Mouse (Mus musculus): ENCODE measurements around the gene 2900026A02Rik.

2900026A02Rik gene

DNA sequence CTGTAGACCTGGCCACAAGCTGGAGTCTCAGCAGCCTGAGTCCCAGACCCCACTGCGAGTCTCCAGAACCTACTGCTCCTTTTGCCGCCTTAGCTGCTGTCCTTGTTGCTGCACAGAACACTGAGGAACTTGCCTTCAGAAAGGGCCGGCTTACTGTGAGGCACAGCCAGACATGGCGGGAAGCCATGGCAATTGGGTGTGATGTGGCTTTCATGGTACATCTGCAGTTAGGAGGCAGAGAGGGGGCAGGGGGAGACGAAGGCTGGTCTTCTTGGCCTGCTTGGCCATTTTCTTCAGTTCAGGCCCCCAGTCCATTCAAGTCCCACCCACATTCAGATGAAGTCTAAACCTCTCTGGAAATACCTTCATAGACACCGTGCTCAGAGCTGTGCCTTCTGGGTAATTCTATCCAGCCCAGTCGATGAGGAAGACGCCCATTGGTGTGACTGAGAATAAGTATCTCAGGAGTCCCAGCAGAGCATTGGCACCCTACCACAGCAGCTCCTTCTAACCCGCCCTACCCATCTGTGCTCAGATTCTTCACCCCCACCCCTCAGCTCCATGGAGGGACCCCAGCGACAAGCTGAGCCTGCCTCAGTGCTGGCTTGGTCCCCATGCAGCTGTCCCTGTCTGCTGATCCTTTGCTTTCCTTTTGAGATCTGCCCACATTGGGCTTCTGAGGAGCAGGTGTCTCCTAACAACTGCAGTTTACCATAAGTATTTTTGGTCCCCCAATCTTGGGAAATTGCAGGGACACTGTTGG, 175.3 kb downstream of the 2900026A02Rik start:
- peak; percentile 39 to 73 for DNase-seq (ENCODE audit: low spot score in 2 of 2)

- DNase-seq (ENCODE audit: low spot score in 2 of 2): peak; percentile 54 to 66
These were observed 177.5 kb downstream of the 2900026A02Rik start for GRCm38 (mm10) chr5:113043531-113043930.

DNA sequence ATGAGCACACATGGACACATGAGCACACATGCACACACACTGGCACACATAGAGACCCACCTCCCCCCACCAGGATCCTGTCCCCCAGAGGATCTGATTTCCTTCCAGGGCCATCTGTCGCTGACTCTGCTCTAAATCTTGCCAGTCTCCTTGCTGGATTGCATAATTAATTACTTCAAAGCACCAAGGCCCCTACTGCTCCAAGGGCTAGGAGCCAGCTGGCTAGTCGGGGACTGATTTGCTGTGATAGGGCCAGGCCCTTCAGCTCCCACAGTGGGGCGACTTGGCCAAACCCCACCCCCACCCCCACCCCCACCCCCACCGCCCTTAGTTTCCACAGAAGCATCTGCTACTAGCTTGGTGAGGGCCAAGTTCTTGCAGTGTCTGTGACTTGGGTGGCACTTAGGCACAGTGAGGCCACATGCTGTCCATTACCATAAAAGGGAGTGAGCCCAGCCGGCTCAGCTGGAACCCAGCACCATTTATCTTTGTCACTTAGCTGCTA, 179.4 kb downstream of the 2900026A02Rik start:
- DNase-seq (ENCODE audit: low spot score in 2 of 2): peak; percentile 69 to 75

GRCm38 (mm10) chr5:113040776-113041175, 180.3 kb downstream of the 2900026A02Rik start:
- peak in 1 of 2 experiments; percentile 43 for DNase-seq (ENCODE audit: low spot score in 2 of 2)

GRCm38 (mm10) chr5:113038601-113039000, 182.4 kb downstream of the 2900026A02Rik start:
- DNase-seq (ENCODE audit: low spot score in 2 of 2): no peak
